Mouse (Mus musculus) kidney, postnatal 25 days (tissue): ENCODE results near the gene Tfap4.
"Not testable (repeated sequence)": the region's sequence is repeated elsewhere in the genome, so short reads cannot be mapped to it uniquely, and the experiment has no call there.

Experiments used
- DNase-seq, 2 experiments: peaks; one replicate each; pipeline ENCODE4 v3.0.0; 2021; ENCODE audit warnings: mixed read lengths in 2 of 2

Gene Tfap4

GRCm38 (mm10) chr16:4592909-4593875 lies 33.5 kb upstream of the Tfap4 start:
- peak; percentile 87 to 91 for DNase-seq

GRCm38 (mm10) chr16:4590236-4590635 lies 30.6 kb upstream of the Tfap4 start:
- no peak for DNase-seq

GRCm38 (mm10) chr16:4587516-4588210 lies 28.0 kb upstream of the Tfap4 start:
- peak; percentile 62 to 86 for DNase-seq

GRCm38 (mm10) chr16:4586531-4587123 lies 27.0 kb upstream of the Tfap4 start:
- DNase-seq = peak; percentile 99

- no peak for DNase-seq
These were observed 26.2 kb upstream of the Tfap4 start for GRCm38 (mm10) chr16:4585642-4586530.

- no peak for DNase-seq
These were observed 24.8 kb upstream of the Tfap4 start for GRCm38 (mm10) chr16:4584438-4584837.

GRCm38 (mm10) chr16:4583807-4584206 lies 24.2 kb upstream of the Tfap4 start:
- no peak for DNase-seq

GRCm38 (mm10) chr16:4581179-4581578 lies 21.5 kb upstream of the Tfap4 start:
- DNase-seq = not testable (repeated sequence)

- DNase-seq = no peak
These were observed 19.0 kb upstream of the Tfap4 start for GRCm38 (mm10) chr16:4578630-4579029.

- DNase-seq = no peak
These were observed 17.2 kb upstream of the Tfap4 start for GRCm38 (mm10) chr16:4576873-4577272.

GRCm38 (mm10) chr16:4576038-4576437 lies 16.4 kb upstream of the Tfap4 start:
- DNase-seq = peak; percentile 16 to 55

GRCm38 (mm10) chr16:4570737-4571136 lies 11.1 kb upstream of the Tfap4 start:
- no peak for DNase-seq

GRCm38 (mm10) chr16:4567912-4568311 lies 8.3 kb upstream of the Tfap4 start:
- DNase-seq = peak; percentile 89 to 96

- peak; percentile 86 to 88 for DNase-seq
These were observed 695 bp upstream of the Tfap4 start for GRCm38 (mm10) chr16:4560145-4560952.

- peak; percentile 72 to 83 for DNase-seq
These were observed 548 bp downstream of the Tfap4 start for GRCm38 (mm10) chr16:4558980-4559631.

GRCm38 (mm10) chr16:4558384-4558979 lies 1.2 kb downstream of the Tfap4 start:
- peak; percentile 92 to 96 for DNase-seq

GRCm38 (mm10) chr16:4557949-4558348 lies 1.7 kb downstream of the Tfap4 start:
- peak; percentile 76 to 93 for DNase-seq

- peak; percentile 66 to 84 for DNase-seq
These were observed 2.6 kb downstream of the Tfap4 start for GRCm38 (mm10) chr16:4557085-4557484.

GRCm38 (mm10) chr16:4555555-4555954 lies 4.1 kb downstream of the Tfap4 start:
- DNase-seq = no peak

GRCm38 (mm10) chr16:4552829-4553550 lies 6.7 kb downstream of the Tfap4 start:
- peak in 1 of 2 experiments; percentile 36 for DNase-seq
